Mouse (Mus musculus): ENCODE measurements around the gene Ocel1.

Gene Ocel1

GRCm38 (mm10) chr8:71380178-71381171 is 9.4 kb downstream of the Ocel1 start:
- peak; percentile 51 to 54 for DNase-seq

GRCm38 (mm10) chr8:71381421-71381970 is 10.4 kb downstream of the Ocel1 start, which contains the start of gene Nr2f6:
TSS of gene Nr2f6 (minus strand) at chr8:71381960.
- peak in 1 of 2 experiments; percentile 82 for DNase-seq

GRCm38 (mm10) chr8:71381971-71382961 is 11.2 kb downstream of the Ocel1 start:
- DNase-seq: peak; percentile 85 to 92

- peak in 1 of 2 experiments; percentile 12 for DNase-seq
These were observed 12.3 kb downstream of the Ocel1 start for GRCm38 (mm10) chr8:71383396-71383795.

GRCm38 (mm10) chr8:71383860-71384259 is 12.8 kb downstream of the Ocel1 start:
- DNase-seq: peak in 1 of 2 experiments; percentile 13

- DNase-seq: no peak
These were observed 14.2 kb downstream of the Ocel1 start for GRCm38 (mm10) chr8:71385212-71385835.

- no peak for DNase-seq
These were observed 17.2 kb downstream of the Ocel1 start for GRCm38 (mm10) chr8:71388267-71388666.

GRCm38 (mm10) chr8:71391696-71392095 is 20.6 kb downstream of the Ocel1 start:
- DNase-seq: no peak

- peak in 1 of 2 experiments; percentile 1 for DNase-seq
These were observed 21.3 kb downstream of the Ocel1 start for GRCm38 (mm10) chr8:71392391-71392790.

GRCm38 (mm10) chr8:71392871-71393270 is 21.8 kb downstream of the Ocel1 start:
- DNase-seq: peak; percentile 3 to 41

GRCm38 (mm10) chr8:71394481-71394880 is 23.4 kb downstream of the Ocel1 start:
- DNase-seq: peak; percentile 10 to 27

- peak; percentile 4 to 9 for DNase-seq
These were observed 24.0 kb downstream of the Ocel1 start for GRCm38 (mm10) chr8:71395071-71395470.

- peak in 1 of 2 experiments; percentile 20 for DNase-seq
These were observed 24.5 kb downstream of the Ocel1 start, which contains the start of gene Ushbp1 for GRCm38 (mm10) chr8:71395629-71396028. TSS of gene Ushbp1 (minus strand) at chr8:71395802.

GRCm38 (mm10) chr8:71396639-71397305 is 25.7 kb downstream of the Ocel1 start, which contains the start of gene Babam1:
TSS of gene Babam1 (plus strand) at chr8:71396861.
- DNase-seq: peak; percentile 91 to 94

GRCm38 (mm10) chr8:71397701-71398100 is 26.6 kb downstream of the Ocel1 start:
- peak in 1 of 2 experiments; percentile 31 for DNase-seq

- no peak for DNase-seq
These were observed 29.7 kb downstream of the Ocel1 start for GRCm38 (mm10) chr8:71400826-71401225.

GRCm38 (mm10) chr8:71401454-71401853 is 30.4 kb downstream of the Ocel1 start:
- peak in 1 of 2 experiments; percentile 9 for DNase-seq

- DNase-seq: peak in 1 of 2 experiments; percentile 7
These were observed 31.4 kb downstream of the Ocel1 start for GRCm38 (mm10) chr8:71402446-71402964.

GRCm38 (mm10) chr8:71403107-71403885 is 32.2 kb downstream of the Ocel1 start:
- DNase-seq: no peak

GRCm38 (mm10) chr8:71404011-71404410 is 32.9 kb downstream of the Ocel1 start:
- DNase-seq: peak in 1 of 2 experiments; percentile 14

Data from cerebellum, postnatal 25 days (tissue).